Mouse (Mus musculus): ENCODE measurements around the gene Ank3.

Ank3 gene

DNA sequence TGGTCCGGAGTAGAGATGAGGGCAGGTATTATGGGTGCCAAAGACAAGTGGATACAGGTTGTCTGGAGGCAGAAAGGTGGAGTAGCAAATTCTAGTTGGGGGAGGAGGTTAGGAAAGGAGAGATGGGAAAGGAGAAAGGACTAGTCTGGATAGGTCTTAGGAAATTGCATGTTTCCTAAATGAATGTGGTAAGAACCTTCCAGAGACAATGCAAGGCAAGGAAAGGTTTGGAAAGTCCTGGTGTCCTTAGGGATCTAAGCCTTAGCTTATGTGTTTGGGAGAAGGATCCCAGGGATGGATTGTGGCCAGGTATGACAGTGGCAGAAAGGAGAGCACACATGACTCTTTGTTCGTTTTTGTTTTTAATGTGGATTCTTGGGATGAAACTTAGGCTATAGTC lies 139.7 kb downstream of the Ank3 start:
- no peak for DNase-seq

DNA sequence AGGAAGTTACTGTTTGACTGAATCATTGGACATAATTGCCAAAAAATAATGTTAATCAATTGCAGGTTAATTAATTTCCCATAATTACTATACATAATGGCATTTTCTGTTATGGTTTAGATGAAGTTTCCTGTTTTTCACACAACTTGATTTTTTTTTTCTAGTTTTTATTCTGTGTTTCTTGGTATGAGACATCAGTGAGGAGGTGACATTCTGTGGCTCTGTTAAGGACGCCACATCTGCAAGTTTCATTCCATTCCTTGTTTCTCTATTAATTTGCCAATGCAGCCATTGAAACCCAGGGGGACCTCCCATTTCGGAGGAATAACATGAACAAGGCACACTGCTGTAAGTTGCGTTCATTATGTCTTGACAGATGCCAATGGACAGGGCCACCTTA lies 143.9 kb downstream of the Ank3 start:
- DNase-seq = no peak

DNA sequence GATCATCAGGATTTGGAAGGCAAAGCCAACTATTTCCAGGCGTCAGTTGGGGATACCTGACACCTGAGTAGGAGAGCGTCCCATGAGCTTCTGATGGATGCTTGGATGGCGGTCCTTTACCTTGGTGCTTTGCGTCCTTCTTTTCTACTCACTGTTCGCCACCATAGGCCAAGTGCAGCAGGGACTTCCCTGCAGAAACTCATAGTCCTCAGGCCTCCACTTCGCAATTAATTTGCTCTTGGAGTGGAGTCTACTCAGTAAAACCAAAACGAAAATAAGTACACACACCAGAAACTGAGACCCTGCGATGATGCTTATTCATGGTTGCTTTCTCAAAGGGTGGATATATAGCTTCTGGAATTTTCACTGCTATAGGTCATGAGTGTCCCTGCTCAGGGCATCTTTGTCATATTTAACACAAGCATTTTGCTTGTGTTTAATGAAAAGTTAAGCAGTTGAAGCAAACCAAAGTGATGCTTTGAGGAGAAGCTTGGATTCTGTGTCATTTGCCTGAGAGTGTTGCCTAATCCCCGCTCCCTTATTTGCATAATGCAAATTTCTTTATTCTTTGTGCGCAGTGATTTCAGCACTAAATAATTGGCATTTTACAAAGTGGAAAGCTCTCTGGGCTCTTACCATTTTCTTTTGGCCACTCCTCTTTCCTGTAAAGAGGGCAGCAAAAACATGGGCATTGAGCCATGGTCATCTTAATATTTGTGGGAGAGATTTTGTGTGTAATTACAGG lies 145.5 kb downstream of the Ank3 start:
- DNase-seq = no peak

DNA sequence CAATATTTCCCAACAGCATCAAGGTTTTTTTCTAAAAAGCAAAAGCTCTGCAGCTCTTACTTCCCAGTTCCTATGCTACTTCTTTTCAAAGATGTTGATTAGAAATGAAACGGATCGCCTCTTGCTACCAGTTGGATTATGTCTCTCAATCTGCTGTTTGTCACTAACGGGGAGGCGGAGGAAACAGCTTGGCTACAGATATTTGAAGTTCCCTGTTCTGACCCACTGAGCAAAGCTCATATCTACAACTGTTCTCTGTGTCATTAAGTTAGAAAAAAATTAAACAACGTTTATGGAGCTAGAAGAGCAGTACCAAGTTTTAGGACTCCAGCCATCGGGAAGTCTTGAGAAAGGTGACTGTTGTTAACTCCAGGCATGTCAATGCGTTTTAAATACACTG lies 146.1 kb downstream of the Ank3 start:
- DNase-seq = no peak

DNA sequence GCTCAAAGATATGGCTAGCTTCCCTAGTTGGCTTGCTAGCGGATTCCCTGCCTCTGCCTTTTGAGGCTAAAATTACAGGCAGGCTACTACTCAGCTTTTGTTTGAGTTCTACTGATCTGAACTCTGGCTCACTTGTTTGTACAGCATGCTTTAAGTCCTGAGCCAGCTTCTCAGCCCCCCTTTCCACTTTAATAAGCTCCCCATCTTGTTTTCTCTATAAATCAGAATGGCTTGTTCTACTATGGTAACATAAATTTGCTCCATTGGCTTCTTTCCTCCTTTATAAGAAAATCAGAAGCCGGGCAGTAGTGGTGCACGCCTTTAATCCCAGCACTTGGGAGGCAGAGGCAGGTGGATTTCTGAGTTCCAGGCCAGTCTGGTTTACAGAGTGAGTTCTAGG lies 147.4 kb downstream of the Ank3 start:
- DNase-seq = no peak

DNA sequence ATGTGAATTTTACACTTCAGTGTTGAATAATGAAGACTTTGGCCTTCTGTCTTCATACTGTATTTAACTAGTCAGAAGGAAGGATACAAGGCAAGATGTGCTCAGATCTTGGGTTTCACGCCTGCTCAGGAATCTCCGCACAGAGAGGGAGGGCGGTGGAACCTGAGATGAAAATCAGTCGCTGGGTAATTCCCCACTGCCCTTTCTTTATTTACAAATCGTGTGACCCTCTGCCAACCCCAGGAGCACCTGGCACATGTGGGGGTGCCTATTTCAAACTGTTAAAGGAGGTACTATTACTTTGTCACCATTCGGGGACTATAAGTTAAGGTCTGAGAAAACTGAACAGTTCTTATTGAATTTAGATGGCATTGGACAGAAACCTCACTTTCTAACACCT lies 148.1 kb downstream of the Ank3 start:
- DNase-seq = no peak

DNA sequence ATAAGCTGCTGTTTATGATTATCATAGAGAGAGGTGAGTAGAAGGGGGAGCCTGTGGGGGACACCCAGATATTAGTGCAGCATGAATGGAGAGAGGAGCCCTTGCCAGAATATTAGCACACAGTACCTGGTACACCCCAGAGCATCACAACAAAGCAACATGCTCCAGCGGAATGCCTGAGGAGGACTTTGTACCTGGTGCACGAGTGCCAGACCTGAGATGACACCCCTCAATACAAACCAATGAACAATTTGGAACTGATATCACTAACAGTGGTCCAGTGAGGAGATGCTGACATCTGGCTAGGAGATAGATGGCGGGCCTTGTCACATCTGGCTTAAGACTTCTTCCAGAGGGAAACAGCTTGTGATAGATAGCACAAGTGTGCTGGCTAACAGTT lies 150.2 kb downstream of the Ank3 start:
- no peak for DNase-seq

DNA sequence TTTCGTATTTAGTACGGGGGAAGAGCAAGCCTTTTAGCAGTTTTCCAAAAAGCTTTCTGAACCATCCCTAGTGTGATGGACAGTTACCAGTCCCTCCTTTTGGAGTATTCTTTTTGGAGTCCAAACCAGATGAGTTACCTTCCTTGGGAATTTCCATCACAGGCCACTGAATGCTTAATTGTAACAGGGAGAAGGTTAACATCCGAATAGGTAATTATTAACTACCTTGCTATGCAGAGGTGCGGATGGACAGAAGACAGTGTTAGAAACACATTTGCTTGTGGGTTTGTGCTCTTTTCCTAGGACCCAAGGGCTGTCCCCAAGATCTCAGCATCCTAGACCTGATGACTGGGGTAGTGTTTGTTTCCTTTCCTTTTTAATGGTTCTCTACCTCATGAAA lies 150.6 kb downstream of the Ank3 start:
- DNase-seq = no peak

DNA sequence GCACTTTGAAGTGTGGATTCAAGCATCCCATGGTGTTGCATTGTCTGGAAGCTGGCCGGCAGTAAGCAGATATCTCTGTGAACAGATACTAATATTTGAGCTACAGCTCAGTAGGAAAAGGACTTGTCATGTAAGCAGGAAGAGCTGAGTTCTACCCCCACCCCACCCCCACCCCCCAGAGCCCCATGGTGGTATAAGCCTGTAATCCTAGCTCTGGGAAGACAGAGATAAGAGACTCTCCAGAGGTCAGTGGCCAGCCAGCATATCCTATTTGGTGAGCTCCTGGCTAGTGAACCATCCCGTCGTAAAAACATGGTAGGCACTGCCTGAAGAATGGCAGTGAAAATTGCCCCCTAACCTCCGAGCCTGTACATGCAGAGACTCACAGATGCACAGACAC lies 152.3 kb downstream of the Ank3 start:
- no peak for DNase-seq

DNA sequence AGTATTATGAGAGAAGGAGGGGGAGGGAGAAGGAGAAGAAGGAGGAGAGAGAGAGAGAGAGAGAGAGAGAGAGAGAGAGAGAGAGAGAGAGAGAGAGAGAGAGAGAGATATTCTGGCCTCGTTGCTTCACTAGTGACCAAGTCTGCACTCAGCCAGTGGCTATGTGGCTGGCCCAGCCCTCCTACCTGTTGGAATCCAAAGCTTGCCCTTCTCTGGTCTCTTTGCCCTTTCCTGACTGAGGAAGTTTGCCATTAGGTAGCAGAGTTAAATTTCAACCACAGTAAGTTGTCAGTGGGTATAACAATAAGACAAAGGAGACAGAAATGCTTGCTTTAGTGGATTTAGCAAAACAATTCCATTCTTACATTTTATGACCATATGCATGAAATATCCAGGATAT lies 154.5 kb downstream of the Ank3 start:
- DNase-seq = no peak

DNA sequence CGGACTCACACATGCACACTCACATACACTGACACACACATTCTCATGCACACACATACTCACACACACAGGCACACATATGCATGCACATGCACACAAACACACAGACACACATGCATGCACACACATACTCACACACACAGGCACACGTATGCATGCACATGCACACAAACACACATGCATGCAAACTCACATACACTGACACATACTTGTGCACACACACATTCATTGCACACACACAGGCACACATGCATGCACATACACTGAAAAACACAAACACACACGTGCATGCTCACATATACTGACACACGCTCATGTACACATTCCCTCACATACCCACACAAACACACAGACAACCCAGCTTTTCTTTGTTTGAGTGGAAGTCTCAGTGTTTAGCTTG lies 157.0 kb downstream of the Ank3 start:
- DNase-seq = no peak

DNA sequence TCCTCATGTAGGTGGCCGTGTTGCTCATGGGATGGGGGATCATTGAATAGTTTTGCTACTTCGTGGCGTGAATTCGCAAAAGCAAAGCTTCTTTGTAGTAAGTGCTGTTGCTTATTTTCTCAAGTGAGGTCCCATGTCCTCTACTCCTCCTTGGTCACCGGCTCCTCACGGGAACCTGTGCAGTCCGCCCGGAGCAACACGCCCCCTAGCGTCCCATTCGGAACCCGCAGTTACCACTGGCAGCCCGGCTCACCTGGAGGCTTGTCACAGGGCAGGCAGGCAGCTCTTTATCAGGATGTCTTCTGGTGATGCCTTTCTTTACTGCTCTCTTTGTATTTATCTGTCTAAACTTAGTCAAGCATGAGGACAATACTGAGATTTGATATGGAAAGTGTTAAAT lies 157.7 kb downstream of the Ank3 start:
- DNase-seq = peak; percentile 68

DNA sequence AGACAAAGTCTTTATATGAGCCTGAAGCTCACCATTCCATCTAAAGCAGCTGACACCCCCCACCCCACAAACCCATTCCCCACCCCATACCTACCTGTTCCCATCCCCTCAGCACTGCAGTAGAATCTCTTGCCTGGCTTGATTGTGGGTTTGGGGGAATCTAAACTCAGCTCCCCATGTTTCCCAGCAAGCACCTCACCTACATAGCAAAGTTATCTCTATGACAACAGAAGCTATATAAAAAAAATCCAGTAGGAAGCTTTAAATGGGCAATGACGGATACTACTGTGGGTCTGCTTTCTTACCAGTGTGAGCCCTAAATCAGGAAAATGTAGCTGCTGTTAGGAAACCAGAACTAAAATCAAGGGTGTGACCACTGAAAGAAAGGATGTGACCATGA lies 161.7 kb downstream of the Ank3 start:
- no peak for DNase-seq

DNA sequence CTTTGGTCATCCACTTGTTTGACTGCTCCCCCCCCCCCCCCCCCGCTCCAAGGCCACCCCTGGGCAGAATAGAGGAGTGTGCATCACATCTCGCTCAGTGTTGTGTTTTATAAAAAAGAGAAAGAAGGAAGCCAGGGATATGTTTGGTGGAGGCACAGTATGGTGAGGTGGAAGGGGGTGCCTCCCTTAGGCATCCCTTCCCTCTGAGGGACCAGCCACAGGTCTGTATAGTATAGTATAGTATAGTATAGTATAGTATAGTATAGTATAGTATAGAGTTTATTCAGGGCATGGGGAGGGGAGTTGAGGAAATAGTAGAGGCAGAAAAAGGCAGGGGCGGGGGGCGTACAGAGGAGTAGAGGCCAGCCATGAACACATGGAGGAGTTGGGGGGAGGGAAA lies 164.4 kb downstream of the Ank3 start:
- DNase-seq = no peak

DNA sequence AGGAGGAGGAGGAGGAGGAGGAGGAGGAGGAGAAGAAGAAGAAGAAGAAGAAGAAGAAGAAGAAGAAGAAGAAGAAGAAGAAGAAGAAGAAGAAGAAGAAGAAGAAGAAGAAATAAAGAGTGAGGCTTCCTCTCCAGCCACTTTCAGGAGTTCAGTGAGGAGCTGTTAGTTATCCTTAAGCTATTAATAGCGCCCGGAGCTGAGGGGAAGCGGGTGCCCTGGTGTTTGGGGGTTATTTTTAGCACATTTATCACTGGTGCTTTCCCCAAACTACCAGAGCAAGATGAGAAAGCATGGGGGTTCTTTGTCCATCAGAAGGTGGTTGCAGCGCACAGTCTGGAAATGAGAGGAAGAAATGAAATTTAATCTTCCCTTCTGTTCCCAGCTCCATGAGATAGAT lies 166.5 kb downstream of the Ank3 start:
- no peak for DNase-seq

DNA sequence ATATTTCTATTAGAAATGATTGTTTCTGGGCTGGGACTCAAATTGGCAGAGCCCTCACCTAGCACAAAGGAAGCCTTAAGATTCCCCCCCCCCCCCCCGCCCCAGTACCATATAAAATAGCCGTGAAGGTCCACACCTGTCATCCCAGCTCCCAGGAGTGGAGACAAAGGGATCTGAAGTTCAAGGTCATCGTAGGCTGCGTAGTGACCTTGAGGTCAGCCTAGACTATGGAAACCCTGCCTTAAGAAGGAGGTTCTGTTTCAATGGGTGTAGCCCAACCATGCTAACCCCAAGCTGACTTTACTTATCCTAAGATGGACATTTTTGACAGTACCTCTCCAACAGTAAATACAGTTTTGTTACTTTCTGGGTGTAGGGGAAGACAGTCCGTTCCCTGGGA lies 170.4 kb downstream of the Ank3 start:
- no peak for DNase-seq

DNA sequence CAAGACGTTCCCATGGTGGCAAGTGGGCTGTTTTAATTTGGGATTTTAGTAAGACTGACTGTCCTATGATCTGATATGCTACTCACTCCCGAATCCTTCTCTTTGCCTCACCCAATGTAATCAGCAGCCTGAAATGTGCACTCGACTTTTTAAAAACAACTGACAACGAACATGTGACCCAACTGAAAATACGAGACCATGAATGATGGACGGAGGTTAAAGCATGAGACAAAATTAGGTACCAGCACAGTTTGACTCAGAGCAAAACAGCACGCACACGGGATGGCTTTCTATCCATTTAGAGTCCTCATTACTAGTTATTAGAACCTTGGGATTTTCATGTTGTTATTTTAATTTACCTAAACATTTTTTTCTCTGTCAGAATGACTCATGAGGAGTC lies 171.2 kb downstream of the Ank3 start:
- DNase-seq = no peak

DNA sequence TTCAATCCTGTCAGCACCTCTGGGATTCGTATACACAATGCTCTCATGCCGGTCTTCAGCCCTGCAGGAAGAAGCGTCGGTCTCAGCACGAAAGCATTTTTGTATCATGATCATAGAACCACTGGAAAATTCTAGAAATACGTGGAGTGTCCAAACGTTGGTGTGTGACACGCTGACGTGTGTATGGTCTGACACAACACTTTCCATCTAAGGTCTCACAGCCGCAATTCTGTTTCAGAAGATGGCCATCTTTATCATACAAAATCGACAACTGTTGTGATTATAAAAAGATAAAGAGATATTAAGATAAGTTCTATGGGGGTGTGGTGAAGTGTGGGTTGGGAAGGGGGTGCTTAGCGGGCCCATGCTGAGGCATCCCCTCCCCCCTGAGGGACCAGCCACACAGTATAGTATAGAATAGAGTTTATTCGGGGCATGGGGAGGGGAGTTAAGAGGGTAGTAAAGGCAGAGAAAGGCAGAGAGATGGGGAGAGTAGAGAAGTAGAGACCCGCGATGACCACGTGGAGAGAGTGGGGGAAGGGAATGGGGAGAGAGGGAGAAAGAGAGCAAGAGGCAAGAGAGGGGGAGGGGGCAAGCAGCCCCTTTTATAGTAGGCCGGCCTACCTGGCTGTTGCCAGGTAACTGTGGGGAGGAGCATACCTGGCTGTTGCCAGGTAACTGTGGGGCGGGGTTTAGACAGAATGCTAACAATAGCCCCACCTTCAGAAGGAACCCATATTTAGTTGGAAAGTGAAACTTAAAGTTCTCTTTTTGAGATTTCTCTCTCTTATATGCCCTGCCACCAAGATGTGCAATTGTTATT lies 172.1 kb downstream of the Ank3 start:
- no peak for DNase-seq

DNA sequence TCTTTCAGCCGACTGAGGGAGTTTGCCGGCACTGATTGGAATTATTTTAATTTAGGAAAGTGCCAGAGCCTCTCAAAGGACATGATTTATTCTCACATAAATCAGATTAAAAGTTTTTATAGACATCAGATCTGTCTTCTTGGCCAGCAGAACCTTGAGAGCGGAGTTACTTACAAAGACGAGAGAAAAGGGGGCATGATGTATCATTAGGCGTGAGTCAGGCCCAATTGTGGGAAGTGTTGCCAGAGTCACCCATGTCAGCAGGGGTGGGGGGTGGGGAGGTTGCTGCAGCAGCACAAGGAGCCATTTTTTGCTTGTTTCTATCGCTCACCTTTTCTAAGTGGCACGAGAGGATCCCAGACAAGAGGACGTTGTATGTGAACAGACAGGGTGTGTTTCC lies 172.8 kb downstream of the Ank3 start:
- DNase-seq = no peak

DNA sequence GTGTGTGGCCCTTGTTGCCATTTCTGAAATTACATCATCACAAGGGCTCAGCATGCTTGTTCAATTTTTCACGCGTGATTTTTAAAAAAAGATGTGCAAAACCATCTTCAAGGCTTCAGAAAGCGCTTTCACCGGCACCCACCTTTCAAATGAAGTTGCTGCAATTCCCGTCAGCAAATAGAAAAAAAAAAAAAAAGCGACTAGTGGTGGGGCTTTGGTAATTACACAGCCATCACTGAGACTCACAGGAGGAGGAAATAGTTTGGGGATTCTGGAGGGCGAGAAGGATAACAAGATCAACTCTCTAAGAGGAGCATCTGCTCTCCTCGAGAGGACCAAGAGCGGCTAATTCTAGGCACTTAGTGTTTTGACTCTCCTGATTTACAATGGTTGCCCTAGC lies 173.4 kb downstream of the Ank3 start:
- DNase-seq = no peak

DNA sequence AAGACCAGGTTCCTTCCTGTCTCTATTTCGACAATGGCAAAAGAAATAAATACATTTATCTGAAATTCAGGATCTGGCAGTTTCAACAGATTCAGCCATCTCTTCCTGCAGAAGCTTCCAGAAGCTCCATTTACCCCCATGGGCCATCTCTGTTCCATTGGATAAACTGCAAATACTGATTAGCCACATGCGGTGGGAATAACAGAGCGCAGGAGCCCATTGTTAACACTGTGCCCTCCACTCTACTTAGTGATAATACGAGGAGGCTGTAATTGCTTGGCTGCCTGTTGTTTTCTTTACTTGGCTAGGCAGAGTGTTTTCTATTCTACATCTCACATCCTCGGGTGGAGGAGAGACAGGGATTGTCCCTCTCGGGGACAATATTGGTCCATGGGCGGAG lies 174.5 kb downstream of the Ank3 start:
- DNase-seq = no peak

DNA sequence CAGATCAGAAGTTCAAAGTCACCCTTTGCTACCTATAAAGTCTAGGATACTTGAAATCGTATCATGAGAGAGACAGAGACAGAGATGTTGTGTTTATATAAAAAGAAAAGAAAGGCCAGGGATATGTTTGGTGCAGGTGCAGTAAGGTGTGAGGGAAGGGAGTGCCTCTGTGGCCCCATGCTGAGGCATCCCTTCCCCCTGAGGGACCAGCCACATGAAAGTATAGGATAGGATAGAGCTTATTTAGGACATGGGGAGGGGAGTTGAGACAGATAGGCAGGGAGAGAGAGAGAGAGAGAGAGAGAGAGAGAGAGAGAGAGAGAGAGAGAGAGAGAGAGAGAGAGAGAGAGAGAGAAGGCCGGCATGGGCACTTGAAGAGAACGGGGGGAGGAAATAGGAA lies 175.2 kb downstream of the Ank3 start:
- DNase-seq = no peak

DNA sequence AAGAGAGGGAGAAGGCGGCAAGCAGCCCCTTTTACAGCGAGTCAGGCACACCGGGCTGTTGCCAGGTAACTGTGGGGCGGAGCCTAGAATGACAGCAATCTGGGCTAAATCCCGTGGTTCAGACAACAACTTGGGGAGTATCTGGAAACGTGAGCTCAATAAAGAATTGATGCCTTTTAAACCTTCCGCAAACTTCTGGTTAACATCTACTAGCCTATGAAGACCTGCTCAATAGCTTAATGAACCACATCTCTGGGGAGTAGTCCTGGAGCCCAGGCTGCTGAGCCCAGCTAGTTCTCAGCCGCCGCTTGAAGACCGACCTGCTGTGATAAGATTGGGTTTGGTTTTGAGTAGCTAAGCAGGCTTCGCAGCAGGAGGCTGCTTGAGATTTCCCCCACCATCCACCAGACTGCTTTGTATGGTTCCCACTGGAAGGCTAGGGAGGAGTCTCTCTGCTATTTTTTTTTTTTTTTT lies 175.7 kb downstream of the Ank3 start:
- no peak for DNase-seq

DNA sequence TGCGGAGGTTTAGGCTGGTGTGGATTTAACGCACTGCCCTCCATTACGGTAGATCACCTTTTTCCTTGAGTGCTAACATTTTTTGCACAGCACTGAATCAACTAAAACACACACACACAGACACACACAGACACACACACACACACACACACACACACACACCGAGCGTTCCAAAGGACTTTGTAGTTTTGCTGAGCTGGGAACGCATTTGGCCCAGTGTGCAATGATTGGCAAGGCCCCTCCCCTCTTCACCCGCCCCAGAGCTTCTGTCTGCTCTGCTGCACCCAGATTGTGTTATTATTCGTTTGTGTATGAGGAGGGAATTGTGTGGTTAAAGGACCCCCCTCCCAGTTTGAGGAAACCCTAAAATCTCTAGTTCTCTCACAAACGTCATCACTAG lies 176.3 kb downstream of the Ank3 start:
- DNase-seq = no peak

DNA sequence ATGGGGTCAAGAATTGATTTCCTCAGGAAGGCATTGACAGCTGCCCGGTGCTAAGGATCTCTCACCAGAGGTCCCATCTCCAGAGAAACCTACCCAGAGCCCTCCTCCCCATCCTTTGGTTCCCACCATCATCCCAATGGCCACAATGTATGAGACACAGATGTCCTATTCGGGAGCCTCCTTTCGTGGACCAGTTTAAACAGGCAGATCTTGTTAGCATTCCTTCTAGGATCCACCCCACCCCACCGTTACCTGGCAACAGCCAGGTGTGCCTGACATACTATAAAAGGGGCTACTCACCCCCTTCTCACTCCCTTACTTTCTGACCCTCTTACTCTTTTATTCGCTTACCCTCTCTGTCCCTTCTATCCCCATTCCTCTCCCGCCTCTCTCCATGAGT lies 176.9 kb downstream of the Ank3 start:
- no peak for DNase-seq
